Mouse (Mus musculus) urinary bladder, adult 2 months (tissue): ENCODE data around the gene Rragd. TPM values are rescaled to one million over a fixed set of nuclear protein-coding genes. Genes with fewer than 3 reads are reported as not detected.
"Not testable (repeated sequence)": the region's sequence is repeated elsewhere in the genome, so short reads cannot be mapped to it uniquely, and the experiment has no call there.

Experiments
- DNase-seq: peaks from one replicate; pipeline ENCODE4 v3.0.0; 2022; ENCODE audit warnings: low spot score
- polyA plus RNA-seq: library from polyadenylated mRNA; depleted of rRNA; stranded (reverse); fragments of >200 nt; gene quantifications from 2 replicates; pipeline ENCODE4 v1.2.3, GENCODE M21; 2012; rRNA removed

The Rragd gene
- 1.8 and 2.2 TPM in 2 replicates for polyA plus RNA-seq

DNA sequence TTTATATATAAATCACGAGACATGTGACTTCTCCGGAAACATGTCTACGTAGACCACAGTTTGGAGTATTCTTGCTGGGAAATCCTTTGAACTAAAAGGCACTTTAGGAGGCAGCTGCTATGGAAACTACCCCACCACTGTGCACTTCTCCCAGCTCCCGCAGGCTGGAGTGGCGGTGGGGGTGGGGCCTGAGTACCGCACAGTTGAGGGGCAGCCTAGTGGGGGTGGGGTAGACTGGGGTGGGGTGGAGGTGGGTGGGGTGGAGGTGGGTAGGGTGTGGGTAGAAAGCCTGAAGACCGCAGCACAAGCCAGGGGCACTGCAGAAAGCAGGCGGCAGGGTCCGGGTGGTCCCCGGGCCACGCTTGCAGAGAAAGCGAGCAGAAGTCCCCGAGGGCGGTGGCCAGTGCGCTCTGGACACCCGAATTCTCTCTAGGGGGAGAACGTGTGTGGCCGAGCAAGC, at the start of gene Rragd:
TSS of gene Rragd (plus strand) at position 322 of the 460 bp plus-strand sequence.
- no peak for DNase-seq

DNA sequence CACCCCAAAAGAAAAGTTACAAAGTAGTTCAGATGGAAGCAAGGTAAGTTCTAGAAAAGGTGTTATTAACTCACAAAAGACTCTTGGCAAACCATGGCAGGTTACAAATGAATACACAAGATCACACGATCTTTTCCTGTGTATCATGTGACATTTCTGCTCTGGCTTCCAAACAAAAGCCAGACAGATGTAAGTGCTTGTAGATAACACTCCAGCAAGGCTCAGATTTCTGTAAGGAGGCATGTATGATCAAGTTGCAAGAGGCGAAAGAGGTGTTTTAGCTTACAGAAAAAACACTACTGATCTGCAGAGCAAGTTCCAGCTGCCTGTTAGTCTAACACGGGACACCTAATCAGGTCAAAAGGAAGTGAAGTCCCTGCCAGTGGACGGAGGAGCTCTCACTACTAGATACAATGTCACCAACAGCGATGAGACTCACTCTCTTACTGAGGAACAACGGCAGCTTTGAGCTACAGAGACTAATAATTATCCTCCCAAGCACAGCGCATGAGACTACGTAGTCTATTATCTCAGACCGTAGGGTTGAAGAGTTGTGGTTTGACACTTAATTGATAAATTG, 46.0 kb upstream of the Rragd start:
- DNase-seq: no peak

DNA sequence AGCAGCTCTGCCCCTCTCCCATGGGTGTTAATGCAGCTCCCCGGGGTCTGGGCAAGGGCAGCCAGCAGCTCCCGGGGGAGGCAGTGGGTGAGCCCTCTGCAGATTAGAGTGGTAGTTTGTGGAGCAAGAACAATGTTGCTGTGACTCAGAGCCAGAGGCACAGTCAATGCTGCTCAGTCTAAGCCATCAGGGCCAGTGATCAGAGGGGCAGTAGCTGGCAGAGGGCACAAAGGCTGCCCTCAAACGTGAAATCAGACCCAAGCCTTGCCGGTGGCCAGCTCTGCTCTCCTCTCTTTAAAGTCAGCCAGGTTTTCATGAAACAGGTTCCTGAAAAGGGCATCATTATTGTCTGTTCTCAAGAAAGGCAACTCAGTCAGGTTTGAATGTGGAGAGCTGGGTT, 43.3 kb upstream of the Rragd start:
- no peak for DNase-seq

DNA sequence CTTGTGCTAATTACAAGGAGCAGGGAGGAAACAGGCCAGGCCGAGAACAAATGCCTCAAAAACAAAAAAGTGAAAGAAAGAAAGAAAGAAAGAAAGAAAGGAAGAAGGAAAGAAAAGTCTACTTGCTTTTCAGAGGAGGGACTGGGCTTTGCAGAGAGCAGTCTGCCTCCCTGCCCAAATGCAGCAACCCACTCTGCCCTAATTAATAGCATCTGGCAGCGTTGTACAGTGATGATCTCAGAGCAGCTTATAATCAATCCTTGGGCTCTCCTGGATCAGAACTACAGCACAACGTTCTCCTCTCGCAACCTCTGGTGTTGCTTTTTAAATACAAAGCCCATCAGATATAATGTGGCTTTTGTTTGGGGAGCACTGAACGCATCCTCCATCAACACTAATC, 42.9 kb upstream of the Rragd start:
- DNase-seq: no peak

DNA sequence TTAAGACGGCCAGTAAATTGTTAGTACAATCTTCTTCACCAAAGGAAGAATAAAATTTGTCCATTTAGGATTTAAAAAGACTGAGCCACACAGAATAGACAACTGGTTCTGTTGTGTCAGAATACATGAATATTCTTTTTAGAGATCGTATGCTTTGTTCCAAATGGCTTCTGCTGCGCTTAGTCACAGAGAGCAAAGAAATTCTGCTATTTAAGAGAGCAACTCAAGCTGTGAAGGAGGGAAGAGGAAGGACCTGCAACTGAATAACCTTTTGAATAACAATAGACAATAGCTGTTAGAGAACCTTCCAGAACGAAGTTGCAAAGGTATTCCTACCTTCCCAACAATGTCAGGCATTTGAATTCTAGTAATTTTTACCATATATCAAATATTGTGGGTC, 41.9 kb upstream of the Rragd start:
- no peak for DNase-seq

DNA sequence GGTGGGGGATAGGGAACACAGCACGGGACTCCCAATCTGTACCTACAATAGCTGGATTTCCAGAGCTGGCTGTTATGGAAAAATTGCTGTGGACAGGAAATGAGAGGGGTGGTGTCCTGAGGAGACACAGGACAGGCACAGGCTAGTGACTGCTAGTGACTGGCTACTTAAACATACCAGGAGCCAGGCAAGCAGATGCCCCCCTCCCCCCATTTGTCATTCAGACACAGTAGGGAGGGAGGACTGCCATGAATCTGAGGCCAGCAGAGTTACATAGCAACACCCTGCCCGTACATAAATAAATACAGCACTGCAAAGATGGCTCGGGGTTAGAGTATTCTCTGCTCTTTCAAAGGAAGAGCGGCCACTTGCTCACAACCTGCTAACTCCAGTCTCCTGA, 35.2 kb upstream of the Rragd start:
- no peak for DNase-seq

DNA sequence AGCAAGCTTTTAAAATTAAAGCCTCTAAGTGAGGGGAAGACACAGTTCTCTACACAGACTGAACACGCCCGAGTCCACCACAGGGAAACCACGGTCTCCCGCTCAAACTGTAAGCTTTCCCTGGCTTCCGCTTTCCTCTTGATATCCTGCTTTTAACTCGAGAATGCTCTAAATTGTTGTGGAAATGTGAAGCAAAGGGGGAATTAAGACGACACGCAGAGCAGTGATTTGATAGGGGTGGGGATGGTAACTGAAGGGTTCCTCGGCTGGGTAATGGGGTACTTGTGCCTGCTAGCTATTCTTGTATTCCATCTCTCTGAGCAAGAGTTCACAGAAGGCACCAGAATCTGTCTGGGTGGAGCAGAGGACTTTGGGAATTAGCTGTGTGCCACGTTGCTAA, 34.1 kb upstream of the Rragd start:
- DNase-seq: no peak

DNA sequence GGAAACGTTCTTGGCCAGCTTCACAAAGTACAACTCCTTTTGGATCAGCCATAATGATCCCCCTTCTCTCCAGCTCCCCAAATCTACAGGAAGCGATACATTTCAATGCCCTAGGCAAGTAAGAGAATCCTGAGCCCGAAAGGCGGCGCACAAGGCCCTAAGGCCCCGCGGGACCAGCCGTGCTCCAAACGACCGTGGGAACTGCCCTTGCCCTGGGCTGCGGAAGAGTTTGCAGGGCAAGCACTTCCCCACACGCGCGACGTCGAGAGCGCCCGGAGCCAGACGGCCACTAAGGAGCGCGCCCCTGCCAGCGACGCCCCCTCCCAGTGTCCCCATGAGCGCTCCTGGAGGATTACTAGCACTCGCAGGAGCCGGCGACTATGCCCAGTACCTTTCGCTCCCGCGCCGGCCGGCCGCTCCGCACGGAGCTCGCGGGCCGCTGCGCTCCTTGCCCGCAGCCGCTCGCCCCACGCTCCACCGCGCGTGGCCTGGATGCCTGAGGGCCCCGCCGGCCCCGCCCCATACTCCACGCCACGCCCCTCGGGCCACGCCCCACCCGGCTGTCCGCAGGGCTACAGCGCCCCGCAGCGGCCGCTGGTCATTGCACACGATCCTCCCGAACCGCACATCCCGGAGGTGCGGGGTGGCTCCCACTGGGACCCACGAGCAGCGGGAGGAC, 32.3 kb upstream of the Rragd start, which contains the start of gene Ankrd6:
TSS of gene Ankrd6 (minus strand) at position 486 of the 679 bp plus-strand sequence.
- DNase-seq: peak; percentile 58

DNA sequence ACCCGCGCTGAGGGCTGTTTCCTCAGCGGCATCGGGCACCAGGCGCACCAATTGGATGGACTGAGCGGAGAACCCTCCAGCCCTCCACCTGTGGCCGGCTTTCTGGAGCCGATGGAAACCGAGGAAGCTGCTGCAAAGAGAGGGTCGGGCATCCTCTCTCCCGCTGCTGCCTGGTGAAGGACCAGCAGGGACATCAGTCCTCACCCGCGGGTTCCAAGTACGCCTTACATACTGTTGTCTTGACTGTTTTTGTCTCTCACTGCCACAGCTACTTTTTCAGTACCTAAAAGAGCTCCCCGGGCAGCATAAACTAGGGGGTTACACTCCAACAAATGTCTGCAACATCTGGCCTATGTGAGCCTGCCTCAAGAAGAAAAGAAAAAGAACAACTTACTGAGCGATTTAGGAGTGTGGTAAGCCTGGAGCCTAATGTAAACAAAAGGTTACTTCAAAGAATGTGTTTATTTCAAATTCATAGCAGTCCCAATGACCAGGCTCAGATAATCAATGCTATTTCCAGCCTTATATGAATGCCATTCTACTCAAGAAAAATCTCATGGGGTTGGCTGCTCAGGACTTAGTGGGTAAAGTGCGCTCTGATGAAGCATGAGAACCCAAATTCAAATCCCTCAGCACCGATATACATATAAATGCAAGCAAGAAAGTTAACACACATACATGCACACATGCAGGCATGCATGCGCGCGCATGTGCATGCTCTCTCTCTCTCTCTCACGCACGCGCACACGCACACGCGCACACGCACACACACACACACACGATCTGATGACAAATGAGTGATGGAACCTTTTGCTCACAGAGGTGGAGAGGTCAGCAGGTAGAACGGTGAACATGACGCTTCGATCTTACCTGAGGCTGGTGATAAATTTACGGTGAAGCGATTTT, 31.5 kb upstream of the Rragd start:
- no peak for DNase-seq

DNA sequence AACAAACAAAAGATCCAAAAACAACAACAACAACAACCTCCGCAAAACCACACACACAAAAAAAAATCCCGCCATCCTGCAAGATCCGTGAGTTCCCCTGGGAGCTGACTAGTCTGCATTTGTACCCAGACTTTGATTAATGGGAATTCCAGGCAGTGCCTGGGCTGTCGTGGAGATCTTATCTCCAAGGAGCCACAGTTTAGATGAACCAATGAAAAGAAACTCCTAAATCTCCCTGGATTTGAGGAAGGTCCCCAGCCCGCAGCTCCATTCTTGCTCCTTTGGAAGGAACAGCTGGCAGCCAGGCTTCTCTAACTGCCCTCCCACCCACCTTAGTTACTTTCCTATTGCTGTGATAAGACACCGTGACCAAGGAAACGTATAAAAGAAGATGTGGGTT, 30.2 kb upstream of the Rragd start:
- DNase-seq: no peak

DNA sequence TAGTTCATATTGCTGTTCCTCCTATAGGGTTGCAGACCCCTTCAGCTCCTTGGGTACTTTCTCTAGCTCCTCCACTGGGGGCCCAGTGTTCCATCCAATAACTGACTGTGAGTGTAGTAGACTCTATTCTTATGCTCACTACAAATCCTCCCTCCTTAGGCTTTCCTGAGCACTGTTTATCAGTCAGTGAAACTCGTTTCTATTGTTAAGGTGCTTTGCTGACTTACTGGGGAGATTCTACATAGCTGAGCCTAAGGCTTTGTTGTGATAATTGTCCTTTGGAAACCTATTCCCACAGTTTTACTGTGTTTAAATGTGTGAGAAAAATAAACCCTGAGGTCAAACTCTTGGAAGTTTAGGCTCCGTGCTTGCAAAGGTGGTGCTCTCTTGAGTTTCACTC, 26.4 kb upstream of the Rragd start:
- no peak for DNase-seq

DNA sequence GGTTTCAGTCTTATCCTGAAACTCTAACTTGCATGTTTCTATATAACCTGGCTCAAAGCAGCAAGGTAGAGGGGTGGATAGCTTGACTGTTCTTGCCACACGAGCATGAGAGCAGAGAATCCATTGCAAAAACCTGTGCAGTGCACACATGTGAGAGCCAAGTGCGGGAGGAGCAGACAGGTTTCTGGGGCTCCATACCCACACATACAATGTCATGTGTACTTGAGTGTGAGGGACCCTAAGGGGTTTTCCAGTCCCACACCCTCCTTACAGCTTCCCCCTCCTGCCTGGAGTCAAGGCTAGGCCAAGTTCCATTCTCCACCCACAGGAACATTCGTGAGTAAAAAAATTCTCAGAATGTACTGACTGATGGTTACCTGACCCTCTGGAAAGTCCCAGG, 21.4 kb upstream of the Rragd start:
- DNase-seq: no peak

DNA sequence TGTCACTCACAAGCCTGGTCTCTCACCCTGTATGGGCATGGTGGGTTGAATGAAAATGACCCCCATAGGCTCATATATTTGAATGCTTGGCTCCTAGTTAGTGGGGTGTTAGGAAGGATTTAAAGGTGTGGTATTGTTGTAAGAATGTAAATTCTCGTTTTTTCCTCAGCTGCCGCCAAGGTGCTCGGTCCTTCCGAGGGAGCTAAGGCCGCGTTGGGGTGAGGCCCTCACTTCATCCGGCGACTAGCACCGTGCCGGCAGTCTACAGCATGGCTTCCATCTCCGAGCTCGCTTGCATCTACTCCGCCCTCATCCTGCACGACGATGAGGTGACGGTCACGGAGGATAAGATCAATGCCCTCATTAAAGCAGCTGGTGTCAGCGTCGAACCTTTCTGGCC, 18.2 kb upstream of the Rragd start:
- not testable (repeated sequence) for DNase-seq

DNA sequence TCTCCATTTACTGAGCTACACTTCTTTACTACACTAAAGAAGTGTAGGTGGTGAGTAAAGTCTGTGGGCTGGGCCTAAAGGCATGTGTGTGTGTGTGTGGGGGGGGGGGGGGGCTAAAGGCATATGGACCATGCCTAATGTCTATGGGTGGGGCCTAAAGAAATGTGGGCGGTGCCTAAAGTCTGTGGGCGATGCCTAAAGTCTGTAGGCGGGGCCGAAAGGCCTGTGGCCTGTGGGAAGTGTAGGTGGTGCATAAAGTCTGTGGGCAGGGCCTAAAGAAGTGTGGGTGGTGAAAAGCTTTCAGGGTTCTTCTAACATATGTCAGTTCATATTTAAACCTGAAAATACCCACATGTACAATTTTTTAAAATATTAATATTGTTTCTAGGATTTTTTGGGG, 5.5 kb upstream of the Rragd start:
- DNase-seq: no peak

DNA sequence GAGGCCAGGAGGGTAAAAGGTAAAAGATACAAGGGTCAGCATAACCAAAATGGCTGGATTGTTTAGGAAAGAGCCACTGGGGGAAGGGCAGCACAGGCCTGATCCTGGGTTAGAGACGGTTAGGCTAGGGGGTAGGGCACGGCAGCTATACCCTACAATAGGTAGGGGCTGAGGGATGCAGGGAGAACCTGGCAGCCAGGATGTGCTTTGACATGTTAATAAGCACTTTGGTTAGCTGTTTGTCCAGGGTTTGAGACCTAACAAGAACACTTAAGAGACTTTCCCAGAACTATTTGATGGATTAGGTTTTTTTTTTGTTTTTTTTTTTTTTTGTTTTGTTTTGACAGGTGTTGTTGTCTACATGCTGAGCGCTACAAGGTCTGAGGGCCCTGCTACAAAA, 2.8 kb upstream of the Rragd start:
- DNase-seq: no peak

DNA sequence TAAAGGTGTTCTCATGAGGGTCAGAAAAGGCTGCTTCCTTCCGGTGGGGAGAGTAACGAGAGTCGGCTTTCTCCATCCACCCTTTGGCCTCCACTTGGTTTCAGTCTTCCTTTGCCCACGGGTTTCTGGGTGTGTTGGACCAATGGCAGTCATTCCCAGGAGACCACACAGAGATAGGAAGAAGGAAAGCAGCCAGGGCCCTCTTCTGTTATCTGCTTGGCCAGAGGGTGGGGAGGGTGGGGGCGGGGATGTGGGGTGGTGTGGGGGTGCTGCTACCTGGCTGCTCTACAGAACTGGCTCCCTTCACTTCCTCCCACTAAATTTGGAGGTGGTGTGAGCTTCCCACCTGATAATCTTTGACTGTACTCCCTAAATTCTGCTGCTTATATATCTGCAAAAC, 1.2 kb upstream of the Rragd start:
- DNase-seq: no peak

DNA sequence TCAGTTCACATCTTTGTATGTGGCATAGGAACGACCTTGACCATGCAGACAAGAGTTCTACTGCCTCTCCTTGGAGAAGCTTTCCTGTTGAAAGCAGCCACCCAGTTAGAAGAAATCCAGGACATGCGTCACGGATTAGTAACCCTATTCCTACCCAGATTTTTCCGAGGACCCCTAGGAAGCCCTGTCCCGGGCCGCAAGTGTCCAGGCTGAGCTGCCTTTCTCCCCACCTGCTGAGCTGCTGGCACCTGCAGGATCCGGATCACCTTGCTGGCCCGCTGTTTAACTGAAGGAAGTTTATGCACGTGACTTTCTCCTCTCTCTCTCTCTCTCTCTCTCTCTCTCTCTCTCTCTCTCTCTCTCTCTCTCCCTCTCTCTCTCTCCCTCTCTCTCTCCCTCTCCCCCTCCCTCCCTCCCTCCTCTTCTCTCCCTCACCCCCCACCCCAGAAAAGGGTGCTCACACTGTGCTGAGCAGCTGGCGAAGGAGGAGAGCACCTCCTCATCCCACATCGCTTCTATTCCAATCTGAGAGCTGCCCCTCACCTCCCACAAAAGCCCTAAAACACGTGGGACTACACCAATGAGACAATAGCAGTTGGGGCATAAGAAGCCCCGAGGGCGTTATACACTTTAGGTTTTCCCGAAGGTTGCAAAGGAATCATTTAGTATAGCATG, 659 bp upstream of the Rragd start:
- no peak for DNase-seq

DNA sequence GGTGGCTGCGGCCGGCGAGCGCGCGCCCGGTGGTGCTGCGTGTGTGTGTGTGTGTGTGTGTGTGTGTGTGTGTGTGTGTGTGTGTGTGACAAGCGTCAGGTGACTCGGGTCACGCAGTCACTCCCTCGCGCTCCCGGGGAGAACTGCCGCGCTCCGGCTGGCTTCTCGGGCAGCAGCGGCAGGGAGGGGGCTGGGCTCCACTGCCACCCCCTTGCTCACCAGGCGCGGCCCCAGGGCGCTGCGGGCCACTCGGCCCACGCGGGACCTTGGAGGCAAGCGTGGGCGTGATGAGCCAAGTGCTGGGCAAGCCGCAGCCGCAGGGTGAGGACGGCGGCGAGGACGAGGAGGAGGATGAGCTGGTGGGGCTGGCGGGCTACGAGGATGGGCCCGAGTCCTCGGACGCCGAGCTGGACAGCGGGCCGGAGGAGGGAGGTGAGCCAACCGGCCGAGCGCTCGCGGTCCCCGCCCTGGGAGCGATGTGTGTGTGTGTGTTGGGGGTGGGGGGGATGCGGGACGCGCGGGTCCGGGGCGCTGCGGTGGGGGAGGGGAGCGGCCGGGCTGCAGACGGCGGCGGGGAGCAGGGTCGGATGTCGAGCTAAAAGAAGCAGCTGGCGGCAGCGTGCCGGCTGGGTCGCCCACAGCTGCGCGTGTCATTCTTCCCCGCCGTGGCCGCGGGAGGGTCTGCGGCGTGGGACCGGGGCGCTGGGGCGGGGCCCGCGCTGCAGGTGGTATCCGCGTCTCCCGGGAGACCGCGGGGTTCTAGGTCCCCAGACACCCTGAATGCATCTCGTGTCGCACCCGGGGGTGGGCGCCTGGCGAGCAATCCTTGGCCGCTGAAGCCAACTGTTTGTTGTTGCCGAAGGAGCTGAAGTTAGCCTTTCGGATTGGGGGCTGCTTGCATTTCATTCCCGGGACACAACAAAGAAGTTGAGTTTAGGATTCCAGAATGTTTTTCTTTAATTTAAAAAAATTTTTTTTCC, 629 bp downstream of the Rragd start:
- DNase-seq: peak; percentile 57

DNA sequence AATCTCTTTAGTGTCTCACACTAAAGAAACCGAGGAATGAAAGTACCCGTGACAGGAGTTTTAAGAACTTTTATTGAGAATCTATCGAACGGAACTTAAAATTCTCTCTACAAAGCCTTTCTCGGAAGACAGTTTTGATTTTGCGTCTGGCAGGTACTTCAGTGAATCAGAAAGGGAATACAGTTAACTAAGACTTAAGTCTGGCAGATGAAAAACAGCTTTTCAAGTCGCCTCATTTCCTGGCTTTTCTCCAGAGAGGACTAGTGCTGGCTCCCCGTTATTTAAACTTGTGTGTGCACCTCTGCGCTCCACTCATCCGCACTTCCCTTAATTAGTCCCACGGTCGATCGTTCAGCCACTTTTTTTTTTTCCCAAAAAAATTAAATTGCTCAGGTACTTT, 1.4 kb downstream of the Rragd start:
- DNase-seq: no peak

DNA sequence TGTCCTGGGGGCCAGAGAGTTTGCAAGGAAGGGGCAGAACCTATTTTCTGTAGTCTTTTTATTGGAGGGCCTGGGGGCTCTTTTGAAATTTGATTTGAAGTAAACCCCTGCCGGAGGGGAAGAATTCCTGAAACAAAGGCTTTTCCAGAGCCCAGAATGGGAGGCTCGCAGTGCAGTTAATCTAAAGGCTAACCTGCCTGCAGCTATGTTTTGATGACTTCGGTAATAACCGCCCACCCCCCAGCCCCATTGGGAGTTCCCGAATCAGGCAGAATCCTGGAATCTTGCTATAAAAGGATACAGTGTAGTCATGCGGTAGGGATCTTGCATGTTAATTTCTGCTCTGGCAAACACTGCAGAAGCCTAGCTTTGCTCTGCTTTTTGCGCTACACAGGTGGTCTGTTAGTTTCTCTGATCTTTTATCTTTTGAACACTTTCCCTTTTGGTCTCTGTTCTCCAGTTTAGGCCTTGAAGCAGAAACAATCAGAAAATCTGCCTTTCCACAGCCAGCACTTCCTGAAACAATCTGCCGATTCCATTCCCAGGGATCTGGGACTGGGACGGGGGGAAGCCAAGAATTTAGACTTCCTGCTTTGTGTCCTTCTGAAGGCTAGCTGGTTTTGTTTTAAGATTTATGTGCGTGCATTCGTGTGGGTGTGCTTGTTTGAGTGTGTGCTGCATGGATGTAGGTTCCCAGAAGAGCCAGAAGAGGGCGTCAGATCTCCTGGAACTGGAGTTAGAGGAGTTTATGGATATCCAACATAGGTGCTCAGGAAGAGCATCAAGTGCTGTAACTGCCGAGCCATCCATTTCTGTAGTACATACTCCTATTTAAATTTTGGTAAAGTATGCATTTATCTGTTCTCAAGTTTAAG, 2.2 kb downstream of the Rragd start:
- DNase-seq: no peak
